Mouse (Mus musculus): ENCODE measurements around the gene Abhd16a. TPM values are rescaled to one million over a fixed set of nuclear protein-coding genes. Genes with fewer than 3 reads are reported as not detected.

The Abhd16a gene
- total RNA-seq, 2 experiments from 2014 or later, result 50.2 to 58.4 TPM

DNA sequence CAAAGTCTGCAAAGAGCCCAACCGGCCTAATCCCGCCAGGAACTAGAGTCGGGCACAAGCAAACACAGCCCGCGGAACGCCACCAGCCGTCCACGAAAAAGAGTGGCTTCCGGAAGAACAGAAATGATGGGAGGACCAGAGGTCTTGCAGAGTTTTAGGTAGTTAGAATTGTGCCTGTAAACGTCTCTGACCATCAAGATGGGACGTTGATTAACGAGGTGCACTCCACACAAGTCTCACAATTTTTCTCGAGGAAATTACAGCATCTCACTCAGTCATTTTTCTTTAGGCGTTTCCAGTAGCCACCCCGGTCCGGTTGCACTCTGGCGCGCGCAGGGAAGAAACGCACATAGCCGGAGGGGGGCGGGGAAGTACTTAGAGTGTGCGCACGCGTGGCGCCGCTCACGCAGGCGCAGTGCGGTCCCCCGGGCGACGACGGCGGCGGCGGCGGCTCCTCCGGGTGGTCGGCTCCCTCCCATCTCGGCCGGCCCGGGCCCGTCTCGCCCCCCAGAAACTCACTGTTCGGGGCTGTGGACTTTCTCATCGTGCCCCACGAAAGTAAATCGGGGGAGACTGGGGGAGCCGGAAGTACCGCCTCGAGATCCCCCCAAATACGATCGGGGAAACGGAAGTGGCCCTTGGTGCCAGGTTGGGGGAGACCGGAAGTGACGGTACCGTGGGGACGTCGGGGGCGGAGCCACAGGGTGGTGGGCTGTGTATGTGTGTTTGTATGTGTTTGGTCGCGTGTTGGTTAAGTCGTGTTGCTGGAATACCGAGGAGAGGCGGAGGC, 45.9 kb downstream of the Abhd16a start, which contains the start of gene Bag6:
Gene Bag6, plus strand, starts transcription at position 378 of the 790 bp plus-strand sequence.

Other genes starting within 250 kb of the Abhd16a start
- 10 to 100 TPM; 66.2 to 72.1 TPM for gene Skiv2l, start 239.1 kb upstream of the Abhd16a start, total RNA-seq (2023)
- 10 to 100 TPM; 23.4 to 30.8 TPM for gene Nelfe, start 238.9 kb upstream of the Abhd16a start, total RNA-seq (2023)
- 1 to 10 TPM; 1.6 to 1.8 TPM for gene Cfb, start 226.7 kb upstream of the Abhd16a start, total RNA-seq (2023)
- gene Zbtb12, start 209.8 kb upstream of the Abhd16a start, total RNA-seq (2023), result 1 to 10 TPM; 2.8 to 3.9 TPM
- gene Gm20547, start 207.2 kb upstream of the Abhd16a start, total RNA-seq (2023), result not detected
- gene C2, start 191.0 kb upstream of the Abhd16a start, total RNA-seq (2023), result under 1 TPM in 1 of 2 experiments, not detected in 1; 0.24 TPM
- gene Ehmt2, start 190.8 kb upstream of the Abhd16a start, total RNA-seq (2023), result 10 to 100 TPM; 68.7 to 71.8 TPM
- gene Slc44a4, start 174.8 kb upstream of the Abhd16a start, total RNA-seq (2023), result not detected
- gene Neu1, start 158.0 kb upstream of the Abhd16a start, total RNA-seq (2023), result 10 to 100 TPM; 60.2 to 63.2 TPM
- gene Hspa1b, start 130.0 kb upstream of the Abhd16a start, total RNA-seq (2023), result 100 to 1,000 TPM in 1 of 2 experiments, 10 to 100 TPM in 1; 58.3 to 134 TPM
- gene Gm20481, start 119.4 kb upstream of the Abhd16a start, total RNA-seq (2023), result not detected
- 100 to 1,000 TPM in 1 of 2 experiments, 10 to 100 TPM in 1; 86.4 to 244 TPM for gene Hspa1a, start 117.1 kb upstream of the Abhd16a start, total RNA-seq (2023)
- under 1 TPM in 1 of 2 experiments, not detected in 1; 0.20 TPM for gene Hspa1l, start 116.6 kb upstream of the Abhd16a start, total RNA-seq (2023)
- 10 to 100 TPM; 41.4 to 45.7 TPM for gene Lsm2, start 107.4 kb upstream of the Abhd16a start, total RNA-seq (2023)
- 10 to 100 TPM; 61.7 to 68.3 TPM for gene Vars, start 88.3 kb upstream of the Abhd16a start, total RNA-seq (2023)
- gene Vwa7, start 72.7 kb upstream of the Abhd16a start, total RNA-seq (2023), result under 1 TPM in 1 of 2 experiments, not detected in 1; 0.15 TPM
- 1 to 10 TPM; 1.3 to 2.1 TPM for gene Sapcd1, start 61.2 kb upstream of the Abhd16a start, total RNA-seq (2023)
- 10 to 100 TPM; 11.5 to 12.5 TPM for gene Msh5, start 42.5 kb upstream of the Abhd16a start, total RNA-seq (2023)
- 100 to 1,000 TPM; 262 to 285 TPM for gene Clic1, start 39.3 kb upstream of the Abhd16a start, total RNA-seq (2023)
- 1 to 10 TPM; 2.5 to 3.1 TPM for gene Ddah2, start 30.2 kb upstream of the Abhd16a start, total RNA-seq (2023)
- 1 to 10 TPM in 1 of 2 experiments, not detected in 1; 1.0 TPM for gene Ly6g6c, start 23.9 kb upstream of the Abhd16a start, total RNA-seq (2023)
- gene Mpig6b, start 23.1 kb upstream of the Abhd16a start, total RNA-seq (2023), result under 1 TPM in 1 of 2 experiments, not detected in 1; 0.26 TPM
- not detected for gene Ly6g6e, start 12.4 kb upstream of the Abhd16a start, total RNA-seq (2023)
- gene Ly6g6d, start 11.2 kb upstream of the Abhd16a start, total RNA-seq (2023), result not detected
- gene Ly6g6f, start 3.7 kb upstream of the Abhd16a start, total RNA-seq (2023), result under 1 TPM in 1 of 2 experiments, not detected in 1; 0.35 TPM
- not detected for gene Ly6g5c, start 19.0 kb downstream of the Abhd16a start, total RNA-seq (2023)
- gene Ly6g5b, start 26.2 kb downstream of the Abhd16a start, total RNA-seq (2023), result 10 to 100 TPM; 13.5 to 16.4 TPM
- 10 to 100 TPM; 20.2 to 26.5 TPM for gene Gpank1, start 32.2 kb downstream of the Abhd16a start, total RNA-seq (2023)
- 100 to 1,000 TPM; 172 TPM for gene Csnk2b, start 32.8 kb downstream of the Abhd16a start, total RNA-seq (2023)
- gene D17H6S53E, start 37.1 kb downstream of the Abhd16a start, total RNA-seq (2023), result 10 to 100 TPM; 16.4 to 24.3 TPM
- under 1 TPM in 1 of 2 experiments, not detected in 1; 0.42 TPM for gene Apom, start 42.8 kb downstream of the Abhd16a start, total RNA-seq (2023)
- 100 to 1,000 TPM; 222 to 226 TPM for gene Bag6, start 45.9 kb downstream of the Abhd16a start, total RNA-seq (2023)
- gene Prrc2a, start 75.6 kb downstream of the Abhd16a start, total RNA-seq (2023), result 100 to 1,000 TPM; 180 to 195 TPM
- gene Aif1, start 86.8 kb downstream of the Abhd16a start, total RNA-seq (2023), result 10 to 100 TPM; 18.0 to 18.3 TPM
- 100 to 1,000 TPM; 564 to 656 TPM for gene Lst1, start 99.2 kb downstream of the Abhd16a start, total RNA-seq (2023)
- 10 to 100 TPM; 84.2 to 91.5 TPM for gene Ltb, start 105.2 kb downstream of the Abhd16a start, total RNA-seq (2023)
- 10 to 100 TPM; 71.0 to 84.1 TPM for gene Tnf, start 112.7 kb downstream of the Abhd16a start, total RNA-seq (2023)
- gene Lta, start 116.1 kb downstream of the Abhd16a start, total RNA-seq (2023), result not detected
- gene Gm16181, start 131.6 kb downstream of the Abhd16a start, total RNA-seq (2023), result not detected
- 1 to 10 TPM; 2.2 to 4.8 TPM for gene Atp6v1g2, start 144.4 kb downstream of the Abhd16a start, total RNA-seq (2023)
- gene Nfkbil1, start 146.5 kb downstream of the Abhd16a start, total RNA-seq (2023), result 10 to 100 TPM; 18.6 to 19.5 TPM
- gene Ddx39b, start 152.5 kb downstream of the Abhd16a start, total RNA-seq (2023), result 100 to 1,000 TPM; 208 to 239 TPM
- 1,000 to 10,000 TPM; 1,522 to 1,549 TPM for gene H2-D1, start 173.5 kb downstream of the Abhd16a start, total RNA-seq (2023)
- 1 to 10 TPM; 6.7 to 6.9 TPM for gene H2-Q1, start 231.1 kb downstream of the Abhd16a start, total RNA-seq (2023)

Measured in neutrophil, adult 83 days (primary cell).